Mouse (Mus musculus): ENCODE measurements around the gene Asb15.

The Asb15 gene

DNA sequence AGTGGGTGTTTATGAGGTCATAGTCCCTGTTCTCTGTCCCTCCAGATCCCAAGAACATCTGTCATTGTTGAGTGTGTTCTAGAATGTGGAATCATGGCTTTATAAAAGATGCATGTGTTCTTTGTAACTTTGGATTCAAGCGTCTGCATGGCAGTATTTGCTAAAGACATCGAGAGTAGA lies at the start of gene Asb15:
Gene Asb15, plus strand, starts transcription at position 81 of the 180 bp plus-strand sequence.
- DNase-seq (ENCODE audit: low spot score): no peak

DNA sequence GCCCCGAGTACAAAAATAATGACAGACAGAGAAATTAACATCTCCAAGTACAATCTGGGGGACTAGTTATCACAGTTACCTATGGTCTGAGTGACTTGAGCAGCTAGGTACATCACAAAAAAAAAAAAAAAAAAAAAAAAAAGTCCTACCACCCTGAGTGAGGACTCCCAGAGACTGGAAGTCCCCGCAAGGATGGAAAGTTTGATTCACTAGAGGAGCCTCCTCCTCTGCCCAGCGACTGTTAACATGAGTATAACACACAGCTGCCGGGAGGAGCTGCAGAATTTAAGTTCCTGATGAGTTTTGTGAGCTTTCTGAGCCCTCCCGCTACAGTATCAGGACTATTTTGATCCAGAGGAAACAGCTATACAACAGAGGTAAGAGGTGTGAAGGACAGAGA lies 41.4 kb upstream of the Asb15 start:
- DNase-seq (ENCODE audit: low spot score): no peak

DNA sequence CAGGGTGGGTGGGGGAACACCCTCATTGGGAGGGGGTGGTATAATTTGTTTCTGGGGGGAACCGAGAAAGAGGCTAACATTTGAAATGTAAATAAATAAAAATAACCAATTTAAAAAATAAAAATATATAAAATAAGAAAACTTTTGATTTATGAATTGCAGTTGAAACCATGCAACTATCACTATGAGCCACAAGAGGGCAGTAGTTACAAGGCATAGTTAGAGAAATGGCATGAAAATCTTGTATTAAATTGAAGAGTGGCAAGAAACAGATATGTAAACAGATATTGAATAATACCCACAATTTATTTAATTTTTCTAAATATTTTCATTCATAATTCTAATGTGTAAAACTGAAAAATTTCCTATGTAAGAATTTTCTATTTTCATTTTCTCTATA lies 37.6 kb upstream of the Asb15 start:
- no peak for DNase-seq (ENCODE audit: low spot score)

DNA sequence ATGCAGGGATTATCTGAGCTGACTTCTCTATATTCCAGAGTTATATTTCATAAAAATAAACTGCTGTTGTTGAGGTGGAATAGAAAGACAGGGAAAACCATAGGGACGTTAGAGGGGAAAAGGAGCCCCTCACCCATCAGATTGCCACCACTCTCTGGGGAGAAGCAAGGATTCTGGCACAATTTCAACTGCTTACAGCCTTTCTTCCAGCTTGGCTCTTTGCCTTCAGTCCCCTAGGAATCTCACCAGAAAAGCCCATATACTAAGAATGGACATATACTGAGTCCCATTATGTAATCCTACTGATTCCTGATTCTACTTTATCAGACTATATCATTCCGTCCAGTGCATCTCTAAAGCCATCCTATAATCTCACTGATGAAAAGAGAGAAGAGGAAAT lies 23.8 kb upstream of the Asb15 start:
- no peak for DNase-seq (ENCODE audit: low spot score)

DNA sequence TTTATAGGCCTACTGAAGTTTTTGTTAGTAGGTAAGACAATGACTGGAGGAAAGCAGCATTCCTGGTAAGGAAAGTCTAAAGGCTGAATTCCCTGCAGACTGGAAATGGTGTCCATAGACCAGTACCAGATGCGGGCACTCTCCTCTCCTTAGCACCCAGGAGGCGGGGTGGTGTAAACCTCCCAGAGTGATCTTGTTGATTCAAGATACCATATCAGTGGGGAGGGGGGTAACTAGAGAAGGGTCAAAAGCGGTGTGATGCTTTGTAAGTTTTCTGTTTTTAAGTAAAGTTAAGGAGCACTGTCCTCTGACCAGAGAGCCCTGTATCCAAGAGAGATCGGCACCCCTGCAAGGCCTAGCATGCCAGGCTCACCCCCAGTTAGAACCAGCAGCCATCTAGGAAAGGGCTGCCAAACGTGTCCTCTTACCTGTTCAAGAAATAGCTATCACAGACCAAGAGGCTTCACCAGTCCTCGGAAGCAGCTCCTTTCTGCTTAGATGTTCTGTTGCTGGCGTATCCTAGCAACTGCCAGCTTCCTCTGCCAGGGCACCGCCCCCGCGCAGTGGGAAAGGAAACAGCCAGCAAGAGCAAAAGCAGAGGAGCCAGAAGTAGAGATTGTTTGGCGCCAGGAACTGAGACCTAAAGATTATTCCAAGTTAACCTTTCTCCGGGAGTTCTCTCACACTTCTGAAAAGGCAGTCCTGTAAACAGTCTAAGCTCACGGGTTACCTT lies 13.2 kb upstream of the Asb15 start, which contains the start of gene Iqub:
Gene Iqub, minus strand, starts transcription at position 516 of the 733 bp plus-strand sequence.
- no peak for DNase-seq (ENCODE audit: low spot score)

DNA sequence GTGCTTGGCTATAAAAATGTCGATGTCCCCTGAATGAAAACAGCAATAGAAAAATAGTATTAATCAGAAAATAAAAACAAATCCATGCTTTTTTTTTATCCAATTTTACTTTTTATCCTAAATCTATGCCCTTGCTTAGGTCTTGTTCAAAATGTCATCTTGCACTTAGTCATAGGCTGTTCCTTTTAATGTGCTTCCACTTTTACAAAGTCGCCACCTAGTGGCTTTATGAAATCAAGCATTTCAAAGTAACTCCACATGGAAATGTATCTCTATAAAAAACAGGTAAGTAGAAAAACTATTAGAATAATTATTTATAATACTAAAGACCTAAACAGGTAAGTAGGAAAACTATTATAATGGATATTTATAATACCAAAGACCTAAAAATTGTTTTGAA lies 11.7 kb upstream of the Asb15 start:
- DNase-seq (ENCODE audit: low spot score): no peak

DNA sequence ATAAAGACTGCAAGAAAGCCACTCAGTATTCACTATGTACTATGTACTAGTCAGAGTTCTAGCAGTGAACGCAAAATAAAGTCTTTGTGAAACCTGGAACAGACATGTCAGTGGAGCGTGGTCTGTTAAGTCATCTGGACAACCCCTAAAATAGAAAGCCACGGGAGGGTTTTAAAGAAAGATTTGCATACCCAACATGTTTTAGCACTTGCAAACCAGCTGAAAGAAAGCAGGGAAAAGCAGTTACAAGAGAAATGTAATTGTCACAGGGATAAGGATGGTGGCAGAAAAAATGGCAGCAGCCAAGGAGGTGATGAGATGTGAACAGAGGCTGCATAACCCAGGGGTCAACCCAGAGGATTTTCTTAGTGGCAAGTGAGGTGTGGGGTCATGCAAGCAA lies 2.2 kb upstream of the Asb15 start:
- DNase-seq (ENCODE audit: low spot score): no peak

DNA sequence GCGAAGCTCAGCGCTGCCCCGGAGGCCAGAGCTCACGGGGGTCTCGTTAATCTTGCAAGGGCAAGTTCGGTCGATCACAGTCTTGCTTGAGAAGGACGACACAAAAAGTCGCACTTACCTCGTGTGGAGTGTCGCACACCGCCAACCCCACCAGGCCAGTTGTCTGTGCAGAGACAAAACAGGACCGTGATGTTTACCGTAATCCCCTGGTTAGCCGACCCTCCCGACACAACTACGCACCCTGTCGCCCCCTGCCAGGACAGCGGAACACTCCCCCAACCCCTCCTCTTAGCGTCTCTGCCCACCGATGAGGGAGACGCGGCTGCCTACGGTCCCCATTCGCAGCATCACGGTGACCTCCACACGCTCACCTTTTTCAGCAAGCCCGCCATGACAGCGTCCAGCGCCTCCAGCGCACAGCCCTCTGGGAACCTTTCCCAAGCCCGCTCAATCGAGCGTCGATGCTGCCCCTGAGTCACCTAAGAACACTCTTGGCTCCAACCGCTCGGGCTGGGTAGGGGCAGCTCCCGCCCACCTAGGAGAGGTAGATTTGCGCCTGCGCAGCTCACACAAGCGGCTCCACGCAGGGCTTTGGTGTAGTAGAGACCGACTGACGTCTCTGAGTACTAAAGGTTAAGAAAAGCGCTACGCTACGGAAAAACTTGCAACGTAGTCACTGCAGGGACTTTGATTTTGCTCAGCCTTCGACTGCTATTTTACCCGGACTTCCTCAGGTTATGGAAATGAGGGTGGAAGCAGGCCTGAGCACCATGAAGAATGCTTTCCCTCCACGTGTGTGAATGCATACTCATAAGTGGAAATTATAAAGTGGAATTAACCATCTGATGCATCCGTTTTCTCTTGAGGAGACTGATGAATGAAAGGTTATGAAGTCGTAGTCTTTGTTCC lies 535 bp upstream of the Asb15 start, which contains the start of gene Ndufa5:
Gene Ndufa5, minus strand, starts transcription at position 859 of the 909 bp plus-strand sequence.
- DNase-seq (ENCODE audit: low spot score): peak; percentile 79

DNA sequence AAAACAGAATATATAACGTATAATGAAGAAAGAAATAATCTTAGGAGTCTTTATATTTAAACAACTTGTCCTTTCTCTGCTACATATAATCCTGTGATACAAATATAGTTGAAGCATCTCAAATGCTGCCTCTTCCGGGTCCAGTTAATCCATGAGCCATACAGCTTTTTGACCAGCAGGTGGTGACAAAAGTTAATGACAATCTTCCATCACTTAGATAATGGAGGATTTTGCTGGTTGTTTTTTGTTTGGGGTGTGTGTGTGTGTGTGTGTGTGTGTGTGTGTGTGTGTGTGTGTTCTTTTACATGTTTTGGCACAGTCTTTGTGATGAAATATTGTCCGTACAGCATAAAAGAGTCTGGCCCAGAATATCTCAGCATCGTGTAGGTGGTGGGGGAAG lies 2.2 kb downstream of the Asb15 start:
- DNase-seq (ENCODE audit: low spot score): no peak

DNA sequence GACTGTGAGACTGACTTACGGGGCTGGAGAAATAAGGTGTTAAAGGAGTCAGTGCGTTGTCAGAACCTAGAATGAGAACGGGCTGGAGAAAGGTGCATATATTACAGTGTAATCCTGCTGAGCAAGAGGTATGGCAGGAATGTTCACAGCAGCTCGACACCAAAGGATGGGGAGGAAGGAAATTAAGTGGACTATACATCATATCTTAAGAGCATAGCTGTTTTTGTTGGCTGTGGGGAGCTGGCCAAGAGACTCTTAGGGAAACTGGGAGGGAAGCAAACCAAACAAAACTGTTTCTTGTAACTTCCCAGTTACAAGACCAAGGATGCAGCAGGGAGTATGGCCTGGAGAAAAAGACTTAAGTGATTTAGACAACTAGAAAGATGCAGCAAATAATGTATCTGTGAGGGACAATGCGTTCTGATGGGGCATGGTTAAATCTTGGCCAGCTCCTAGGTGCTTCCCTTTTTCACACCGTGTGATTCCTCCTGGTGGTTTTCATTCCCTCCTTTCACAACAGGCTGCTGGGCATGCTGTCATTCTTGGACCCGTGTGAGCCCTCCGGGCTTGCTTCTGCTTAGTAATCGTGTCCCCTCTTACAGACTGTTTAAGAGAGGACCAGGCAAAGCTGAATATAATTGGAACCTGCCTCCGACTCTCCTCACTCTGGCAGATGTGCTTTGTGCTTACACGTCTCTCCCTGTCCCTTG lies 2.9 kb downstream of the Asb15 start:
- DNase-seq (ENCODE audit: low spot score): no peak

DNA sequence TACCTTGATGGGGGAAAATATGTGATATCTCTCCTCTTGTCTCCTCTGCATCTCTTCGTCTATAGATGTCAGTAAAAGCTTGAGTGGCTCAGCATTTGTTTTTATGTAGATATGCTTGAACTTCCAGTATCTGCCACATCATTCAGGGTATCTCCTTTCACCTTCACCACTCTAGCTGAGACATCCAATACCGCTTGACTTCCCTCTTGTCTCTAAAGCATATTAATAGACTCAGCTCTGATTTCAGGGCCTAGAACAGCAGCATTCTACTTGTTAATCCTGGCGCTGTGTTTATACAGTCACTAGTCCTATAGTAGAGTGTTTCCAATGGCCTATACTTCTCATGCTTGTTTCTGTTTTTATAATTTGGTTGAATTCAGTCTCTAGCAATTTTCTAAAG lies 4.9 kb downstream of the Asb15 start:
- DNase-seq (ENCODE audit: low spot score): no peak

DNA sequence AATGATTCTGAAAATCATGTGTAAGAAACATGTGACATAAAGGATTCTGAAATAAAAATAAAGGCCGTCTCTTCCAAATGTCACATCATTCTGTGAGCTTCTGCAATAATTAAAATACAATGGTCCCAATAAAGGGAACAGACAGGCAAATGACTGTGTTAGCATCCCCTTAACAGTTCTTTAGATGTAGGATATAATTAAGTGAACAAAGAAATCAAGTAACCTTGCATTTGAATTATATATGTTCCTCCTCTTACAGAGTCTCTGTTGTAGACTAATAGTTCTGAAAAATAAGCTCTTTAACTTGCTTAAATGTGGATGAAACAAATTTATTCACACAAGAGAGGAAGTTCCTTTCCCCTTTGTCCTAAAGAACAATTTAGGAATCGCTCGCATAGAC lies 10.5 kb downstream of the Asb15 start:
- DNase-seq (ENCODE audit: low spot score): no peak

DNA sequence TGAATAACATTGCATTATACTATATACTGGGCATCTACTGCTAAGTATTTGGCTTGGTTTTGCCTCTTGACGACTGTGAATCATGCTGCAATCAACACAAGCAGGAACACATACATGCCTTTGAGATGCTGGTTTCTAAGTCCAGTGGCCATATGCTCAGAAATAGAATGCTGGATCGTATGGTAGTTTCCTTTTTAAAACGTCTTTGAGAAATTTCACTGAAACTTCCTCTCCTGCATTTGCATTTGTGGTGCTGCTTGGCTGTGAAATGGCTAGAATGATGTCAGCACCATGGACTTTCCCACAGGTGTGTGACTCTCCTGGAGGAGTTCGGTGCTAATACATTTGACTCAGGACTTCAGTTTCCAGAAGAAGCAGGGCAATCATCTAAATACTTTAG lies 12.2 kb downstream of the Asb15 start:
- no peak for DNase-seq (ENCODE audit: low spot score)

DNA sequence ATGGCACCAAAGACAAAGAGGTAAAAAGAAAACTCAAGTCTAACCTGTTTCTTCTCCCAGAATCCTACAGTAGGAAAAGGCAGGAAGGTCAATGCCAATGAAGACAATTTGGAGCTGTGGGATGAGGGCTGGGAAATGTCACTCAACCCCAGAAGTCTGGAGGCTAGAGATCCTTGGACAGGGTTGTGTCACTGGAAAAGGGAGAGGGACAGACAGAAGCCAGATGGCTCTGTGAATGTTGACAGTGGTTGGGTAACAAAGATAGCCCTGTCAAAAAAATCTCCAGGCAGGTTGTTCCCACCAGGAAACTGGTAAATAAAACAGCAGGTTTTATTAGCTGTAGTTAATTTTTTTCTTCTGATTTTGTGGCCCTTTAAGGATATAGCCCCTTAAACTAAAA lies 14.4 kb downstream of the Asb15 start:
- DNase-seq (ENCODE audit: low spot score): no peak

DNA sequence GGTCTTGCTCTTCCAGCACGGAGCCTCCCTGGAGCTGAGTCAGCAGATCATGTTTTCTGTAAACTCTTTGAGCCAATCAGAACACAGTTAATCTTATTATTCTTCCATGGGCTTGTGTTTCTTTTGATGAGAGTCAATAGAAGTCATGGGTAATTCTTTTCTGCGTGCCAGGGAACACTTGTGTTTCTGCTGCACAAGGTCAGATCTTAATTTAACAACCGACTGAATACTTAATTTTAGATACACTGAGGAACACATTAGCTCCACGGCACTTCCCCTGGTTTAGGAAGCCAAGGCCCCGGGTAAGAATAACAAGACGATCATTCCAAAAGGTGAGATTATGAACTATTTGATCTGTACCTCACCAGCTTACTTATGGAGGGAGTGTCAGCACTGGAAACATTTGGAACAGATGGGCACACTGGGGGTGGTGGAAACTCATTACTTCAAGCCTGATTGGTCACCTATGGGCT lies 15.2 kb downstream of the Asb15 start:
- no peak for DNase-seq (ENCODE audit: low spot score)

DNA sequence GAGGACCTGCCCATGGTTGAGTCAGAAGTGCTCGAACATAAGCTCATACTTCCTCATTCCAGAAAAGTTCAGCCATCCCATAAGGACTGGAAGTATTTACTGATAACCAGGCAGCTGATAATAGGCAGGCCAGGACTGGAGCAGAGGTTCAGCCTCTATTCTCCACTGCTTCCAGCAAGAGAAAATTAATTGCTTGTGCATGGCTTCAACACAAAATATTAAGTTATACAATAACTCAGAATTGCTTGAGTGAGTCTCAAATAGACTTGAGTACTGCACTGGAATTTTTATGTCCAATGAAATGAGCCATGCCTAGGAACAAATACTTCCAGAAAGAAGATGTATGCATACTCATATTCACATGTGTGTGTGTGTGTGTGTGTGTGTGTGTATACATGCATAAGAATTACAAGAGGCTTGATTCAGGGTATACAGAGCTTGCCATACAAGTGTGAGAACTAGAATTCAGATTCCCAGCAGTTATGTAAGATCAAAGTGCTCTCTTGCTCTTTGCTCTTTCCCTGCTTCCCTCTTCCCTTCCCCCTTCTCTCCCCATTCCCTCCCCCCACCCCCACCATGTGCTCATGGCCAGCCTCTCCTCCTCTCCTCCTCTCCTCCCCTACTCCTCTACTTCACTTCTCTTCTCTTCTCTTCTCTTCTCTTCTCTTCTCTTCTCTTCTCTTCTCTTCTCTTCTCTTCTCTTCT lies 18.9 kb downstream of the Asb15 start:
- DNase-seq (ENCODE audit: low spot score): no peak

DNA sequence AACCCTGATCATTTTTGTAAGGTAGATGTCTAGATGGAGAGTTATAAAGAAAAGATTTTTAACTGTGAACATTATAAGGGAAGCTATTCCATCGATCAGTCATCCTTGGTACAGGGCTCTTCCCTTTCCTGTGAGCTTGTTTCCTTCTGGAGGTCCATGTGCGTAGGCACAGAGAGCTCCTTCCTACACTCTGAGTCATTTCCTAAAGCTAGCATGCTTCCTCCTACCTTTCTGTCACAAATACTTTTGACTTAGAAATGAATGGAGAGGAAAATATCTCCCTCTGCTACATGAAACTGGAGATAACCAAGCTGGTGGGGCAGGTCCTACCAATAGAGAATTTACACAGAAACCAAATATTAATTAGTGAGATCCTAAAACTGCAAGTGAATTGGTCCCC lies 21.9 kb downstream of the Asb15 start:
- no peak for DNase-seq (ENCODE audit: low spot score)

DNA sequence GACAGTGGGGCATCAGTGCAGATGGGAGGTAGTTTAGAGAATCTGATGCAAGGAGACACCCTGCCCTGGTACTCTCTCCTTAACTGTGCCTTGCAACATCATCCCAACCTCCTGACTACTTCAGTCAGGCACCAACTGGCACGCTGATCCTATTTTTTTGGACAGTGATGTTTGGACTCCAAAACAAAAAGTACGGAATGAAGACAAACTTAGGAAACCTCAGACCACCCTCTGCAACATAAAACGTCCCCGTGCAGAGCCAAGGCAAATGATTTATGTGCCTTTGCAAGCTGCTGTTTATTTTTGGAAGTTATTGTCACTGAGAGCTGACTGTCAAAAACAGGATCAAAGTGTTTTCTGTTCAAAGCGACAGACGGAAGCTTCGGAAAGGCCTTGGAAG lies 24.1 kb downstream of the Asb15 start:
- no peak for DNase-seq (ENCODE audit: low spot score)

DNA sequence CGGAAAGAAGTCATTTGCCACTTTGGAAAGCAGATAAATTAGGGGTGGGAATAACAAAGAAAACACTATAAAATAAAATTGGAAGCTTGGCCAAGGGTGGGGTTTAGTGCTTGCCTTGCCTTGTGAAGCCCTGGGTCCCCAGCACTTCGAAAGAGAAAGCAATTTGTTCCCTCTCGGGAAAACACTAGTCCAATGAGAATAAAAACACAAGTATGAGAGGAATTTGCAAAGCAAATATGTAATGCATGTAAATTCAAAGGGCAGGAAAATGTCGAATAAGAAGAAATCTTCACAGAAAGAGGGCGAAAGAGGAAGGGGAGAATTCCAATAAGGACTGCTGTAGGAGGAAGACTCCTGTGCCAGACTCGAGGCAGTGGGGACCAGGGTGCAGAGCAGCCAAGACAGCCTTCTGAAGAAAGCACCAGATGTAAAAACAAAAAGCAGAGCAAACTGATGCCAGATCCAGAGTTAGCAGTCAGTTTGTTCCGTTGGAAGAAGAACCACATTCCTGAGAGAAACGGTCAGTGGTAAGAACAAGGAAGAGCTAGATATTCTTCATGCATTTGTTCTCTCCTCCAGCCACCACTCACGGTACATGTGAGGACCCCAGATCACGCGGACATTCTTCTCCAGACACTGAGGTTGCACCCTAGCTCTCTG lies 26.6 kb downstream of the Asb15 start:
- DNase-seq (ENCODE audit: low spot score): no peak

DNA sequence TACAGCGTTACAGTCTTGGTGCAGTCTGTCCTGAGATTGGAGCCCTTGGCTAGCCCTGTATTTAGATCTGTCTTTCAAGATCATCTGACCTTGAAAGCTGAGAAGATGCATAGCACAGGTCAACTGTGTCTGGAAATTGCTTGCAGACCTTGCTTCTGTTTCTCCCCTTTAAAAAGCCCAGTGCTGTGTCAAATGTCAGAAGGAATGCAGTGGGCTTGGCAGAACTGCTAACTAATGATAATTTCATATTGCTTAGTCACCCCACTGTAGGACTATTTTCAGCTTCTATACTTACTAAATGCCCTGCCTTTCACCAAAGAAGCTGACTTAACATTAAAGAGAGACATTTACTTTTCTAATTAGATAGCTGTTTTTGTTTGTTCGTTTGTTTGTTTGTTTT lies 27.5 kb downstream of the Asb15 start:
- DNase-seq (ENCODE audit: low spot score): no peak

DNA sequence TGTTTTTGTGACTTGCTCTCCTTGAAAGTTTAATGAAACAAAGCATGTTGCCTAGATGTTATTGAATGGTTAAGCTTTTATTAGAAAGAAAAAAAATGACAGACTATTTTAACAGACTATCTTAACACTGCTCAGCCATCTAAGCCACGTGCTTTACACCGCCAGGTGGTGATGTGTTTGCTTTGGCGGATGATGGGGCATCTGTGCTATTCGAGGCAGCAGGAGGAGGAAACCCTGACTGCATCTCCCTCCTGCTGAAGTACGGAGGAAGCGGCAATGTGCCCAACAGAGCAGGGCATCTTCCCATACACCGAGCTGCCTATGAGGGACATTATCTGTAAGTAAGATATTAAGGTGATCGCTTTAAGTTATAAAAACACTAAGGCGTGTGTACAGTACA lies 36.1 kb downstream of the Asb15 start:
- DNase-seq (ENCODE audit: low spot score): no peak

DNA sequence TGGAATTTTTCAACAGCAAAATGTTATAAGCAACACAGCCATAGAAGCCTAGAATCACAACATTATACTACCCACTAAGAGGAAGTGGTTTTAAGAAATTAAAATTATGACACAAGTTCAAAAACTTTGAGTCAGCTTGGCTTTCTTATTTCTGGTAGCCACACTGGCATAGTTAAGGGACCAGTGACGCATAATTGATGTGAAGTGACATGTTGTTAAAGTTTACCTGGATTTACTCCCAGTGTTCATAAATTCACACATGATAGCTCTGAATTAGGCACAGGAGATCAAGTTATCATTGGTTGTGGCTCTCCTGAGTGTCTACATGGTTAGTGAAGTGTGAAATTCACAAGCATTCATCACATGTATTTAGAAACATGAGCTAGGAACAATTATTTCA lies 36.9 kb downstream of the Asb15 start:
- no peak for DNase-seq (ENCODE audit: low spot score)

All from spleen, adult 12 weeks (tissue).